Mouse (Mus musculus) gastrocnemius, adult 2 months (tissue): ENCODE measurements around the gene Edem2. TPM values are rescaled to one million over a fixed set of nuclear protein-coding genes. Genes with fewer than 3 reads are reported as not detected.
"Not testable (repeated sequence)": the region's sequence is repeated elsewhere in the genome, so short reads cannot be mapped to it uniquely, and the experiment has no call there.

ENCODE experiments used
- DNase-seq: peaks from one replicate; pipeline ENCODE4 v3.0.0; 2022
- H3K27ac ChIP-seq: fragments of 200-600 bp; 2 replicates; pipeline ENCODE4 v1.8.1; 2022; ENCODE audit warnings: mild to moderate bottlenecking
- H3K4me3 ChIP-seq: fragments of 200-600 bp; 2 replicates; pipeline ENCODE4 v1.8.1; 2022; ENCODE audit warnings: mild to moderate bottlenecking, moderate library complexity
- CTCF ChIP-seq: fragments of 200-600 bp; IDR thresholded peaks from 2 replicates; pipeline ENCODE4 v1.8.1; 2022; ENCODE audit warnings: antibody characterized with exemption, mild to moderate bottlenecking, moderate library complexity
- intact Hi-C: fragments of 180-260 bp; cut with DNase I; formaldehyde crosslinking; loops from one replicate; pipeline ENCODE4 v1.15.1; 2025
- total RNA-seq, 2 experiments: library from RNA; stranded (reverse); gene quantifications; 2 replicates each; pipeline ENCODE4 v1.2.3; 2021

Edem2 gene
- total RNA-seq, 2 experiments from 2014 or later = 4.2 to 4.4 TPM

DNA sequence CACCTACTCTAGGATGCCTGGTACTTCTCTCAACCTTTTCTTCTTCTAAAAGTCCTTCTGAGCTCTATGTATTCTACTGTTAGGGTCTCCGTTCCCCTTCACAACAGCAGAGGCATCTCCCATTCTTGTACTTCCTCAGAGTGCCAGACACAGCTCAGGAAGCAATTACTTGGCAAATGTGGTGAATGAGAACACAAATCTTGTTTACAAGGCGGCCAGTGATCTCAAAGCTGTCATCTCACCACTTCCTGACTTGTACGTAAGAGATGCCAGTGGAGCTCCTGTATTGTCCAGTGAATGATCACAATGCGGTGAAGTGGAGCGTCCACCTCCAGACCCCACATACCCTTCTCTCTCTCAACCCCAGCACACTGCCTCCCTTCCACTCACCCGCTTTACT lies 4.7 kb downstream of the Edem2 start:
- Histone ChIP-seq H3K4me3 (no peak overlapping the region), H3K27ac (no peak overlapping the region)
- DNase-seq = no peak
- intact Hi-C loops = no loop called here
- TF ChIP-seq CTCF = no peak

DNA sequence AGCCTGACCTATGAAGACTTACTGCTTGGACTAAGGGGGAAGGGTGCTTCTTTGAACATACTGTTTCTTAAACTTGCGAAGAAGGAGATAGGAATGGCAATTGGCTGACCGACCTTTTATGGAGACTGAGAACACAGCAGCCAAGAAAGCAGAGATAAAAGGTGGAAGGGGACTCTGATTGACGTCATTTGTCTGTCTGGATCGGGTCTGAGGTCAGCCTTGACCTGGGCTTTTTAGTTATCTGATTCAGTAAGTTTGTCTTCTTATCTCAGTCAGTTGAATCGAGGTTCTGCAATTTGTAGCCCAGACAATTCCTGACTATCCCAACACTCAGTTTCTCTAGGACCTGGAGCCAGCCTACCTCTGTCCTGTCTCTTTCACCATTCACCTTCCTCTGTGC lies 5.2 kb downstream of the Edem2 start:
- no peak for DNase-seq
- Histone ChIP-seq H3K27ac (no peak overlapping the region), H3K4me3 (no peak overlapping the region)
- intact Hi-C loops = no loop called here
- TF ChIP-seq CTCF = no peak

DNA sequence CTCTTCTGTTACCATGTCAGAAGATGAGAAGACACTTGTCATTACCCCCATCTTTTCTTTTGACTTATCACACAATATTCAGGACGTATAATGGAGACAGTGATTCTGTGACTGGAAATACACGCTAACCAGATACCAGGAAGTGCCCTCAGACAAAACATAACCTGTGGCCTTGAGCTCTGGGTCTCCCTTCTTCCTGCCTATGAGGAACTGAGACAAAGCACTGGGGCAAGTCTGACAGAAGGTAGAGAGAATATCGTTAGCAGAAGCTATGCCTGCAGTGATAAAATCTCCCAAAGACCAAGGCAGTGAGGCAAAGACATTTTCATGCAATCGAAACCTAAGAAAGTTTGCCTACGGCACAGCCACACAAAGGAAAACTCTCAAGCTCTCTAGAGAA lies 8.7 kb downstream of the Edem2 start:
- peak overlapping the region; percentile 48; the same call in 1 of the 2 replicates for H3K27ac ChIP-seq
- no peak overlapping the region for H3K4me3 ChIP-seq
- no peak for TF ChIP-seq CTCF
- no peak for DNase-seq
- intact Hi-C loops = no loop called here

DNA sequence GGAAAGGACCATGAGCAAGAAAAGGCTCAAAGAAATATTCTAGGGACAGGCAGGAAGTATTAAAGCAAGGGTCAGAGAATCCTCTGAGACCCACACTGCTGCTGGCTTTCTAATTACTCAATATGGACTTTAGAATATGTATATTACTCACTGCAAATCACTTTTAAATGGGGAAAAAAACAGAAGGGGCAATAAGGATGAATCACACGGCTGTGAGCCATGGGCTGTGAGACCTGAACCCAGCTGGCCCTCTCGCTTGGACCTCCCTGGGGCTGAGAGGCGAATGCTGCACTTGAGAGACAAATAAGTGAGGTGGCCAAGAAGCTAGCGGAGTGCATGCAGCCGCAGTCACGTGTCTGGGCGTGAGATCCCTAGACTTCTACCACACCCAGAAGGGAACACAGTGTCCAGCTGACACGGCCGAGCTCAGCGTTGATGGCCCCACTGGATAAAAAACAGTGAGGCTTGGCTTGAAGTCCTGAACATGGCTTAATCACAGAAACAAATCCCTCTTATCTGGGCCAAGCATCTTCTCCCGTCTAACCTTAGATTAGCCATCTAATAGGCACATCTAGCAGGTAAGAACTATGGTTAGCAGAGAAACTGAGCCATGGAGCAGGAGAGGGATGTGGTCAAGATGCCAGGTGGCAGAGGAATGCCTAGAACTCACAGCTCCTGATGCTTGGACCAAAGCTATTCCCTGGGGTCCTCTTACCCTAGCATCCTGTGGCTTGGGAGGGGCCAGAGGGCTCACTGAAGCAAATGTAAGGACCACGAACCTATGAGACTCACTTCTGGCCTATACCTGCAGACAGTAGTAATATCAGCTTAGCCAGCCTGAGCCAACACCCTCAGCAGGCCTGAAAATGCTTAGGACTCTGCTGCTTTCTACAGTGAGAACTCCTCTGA lies 11.9 kb downstream of the Edem2 start:
- H3K4me3 ChIP-seq = no peak overlapping the region
- DNase-seq = peak; percentile 87
- peak overlapping the region; percentile 85 for H3K27ac ChIP-seq
- intact Hi-C loops = no loop called here
- TF ChIP-seq CTCF = no peak

DNA sequence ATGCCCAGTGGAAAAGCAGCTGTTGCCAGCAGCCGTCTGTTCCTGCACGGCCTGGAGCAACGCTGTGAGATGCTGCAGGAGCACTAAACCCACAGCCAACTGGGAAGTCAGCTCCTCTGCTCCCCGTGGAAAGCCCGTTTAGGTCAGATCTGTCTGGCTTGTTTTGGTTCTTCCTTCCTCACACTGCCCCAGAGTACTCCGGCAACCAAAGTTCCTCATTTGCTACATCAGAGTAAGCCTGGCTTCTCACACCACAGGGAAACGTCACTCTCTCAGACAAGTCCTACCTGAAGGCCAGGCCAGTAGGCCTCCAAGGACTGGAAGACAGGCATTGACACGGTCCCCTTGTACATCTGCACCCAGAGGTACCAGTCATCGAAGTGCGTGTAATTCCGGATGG lies 18.7 kb downstream of the Edem2 start:
- DNase-seq = no peak
- no peak for TF ChIP-seq CTCF
- intact Hi-C loops = no loop called here
- Histone ChIP-seq H3K4me3 (no peak overlapping the region), H3K27ac (no peak overlapping the region)

DNA sequence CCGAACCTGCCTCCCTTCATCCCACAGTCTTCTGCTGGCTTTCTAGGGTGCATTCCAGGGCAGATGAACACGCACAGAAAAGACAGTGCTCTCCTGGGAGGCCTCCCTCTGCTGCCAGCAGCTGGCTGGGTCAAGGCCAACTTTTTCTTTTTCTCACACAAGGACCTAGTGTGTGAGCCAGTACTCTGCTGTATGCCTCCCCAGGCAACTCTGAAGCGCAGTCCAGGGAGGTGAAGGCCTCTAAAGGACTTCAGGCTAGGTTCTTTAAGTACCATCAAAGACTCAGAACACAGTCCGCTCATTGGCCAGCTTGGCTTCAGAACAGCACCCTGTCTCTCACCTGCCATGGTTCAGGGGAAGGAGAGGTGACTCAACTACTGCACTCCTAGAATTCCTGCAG lies 22.0 kb downstream of the Edem2 start:
- intact Hi-C loops = no loop called here
- Histone ChIP-seq H3K4me3 (no peak overlapping the region), H3K27ac (peak overlapping the region; percentile 71)
- no peak for TF ChIP-seq CTCF
- peak; percentile 79 for DNase-seq

DNA sequence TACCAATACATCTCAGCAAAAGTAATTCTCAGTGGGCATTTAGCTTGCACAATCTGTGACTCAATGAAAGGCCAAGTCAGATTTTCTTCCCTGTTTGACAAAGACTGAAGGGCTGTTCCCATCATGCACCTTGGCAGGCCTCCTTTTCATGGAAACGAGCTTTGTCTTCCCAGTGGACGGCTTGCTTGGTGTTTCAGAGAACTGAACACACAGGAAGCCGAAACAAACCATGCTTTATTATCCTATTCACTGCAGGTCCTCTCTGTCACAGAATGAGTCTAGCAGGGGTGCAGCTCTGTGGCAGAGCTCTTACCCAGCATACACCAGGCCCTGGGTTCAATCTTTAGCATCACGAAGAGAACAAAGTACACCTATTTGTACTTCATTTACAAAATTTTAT lies 25.6 kb downstream of the Edem2 start:
- intact Hi-C loops = no loop called here
- peak; percentile 52 for DNase-seq
- H3K4me3 ChIP-seq = no peak overlapping the region
- TF ChIP-seq CTCF = no peak
- peak overlapping the region; percentile 43; the same call in 1 of the 2 replicates for H3K27ac ChIP-seq

DNA sequence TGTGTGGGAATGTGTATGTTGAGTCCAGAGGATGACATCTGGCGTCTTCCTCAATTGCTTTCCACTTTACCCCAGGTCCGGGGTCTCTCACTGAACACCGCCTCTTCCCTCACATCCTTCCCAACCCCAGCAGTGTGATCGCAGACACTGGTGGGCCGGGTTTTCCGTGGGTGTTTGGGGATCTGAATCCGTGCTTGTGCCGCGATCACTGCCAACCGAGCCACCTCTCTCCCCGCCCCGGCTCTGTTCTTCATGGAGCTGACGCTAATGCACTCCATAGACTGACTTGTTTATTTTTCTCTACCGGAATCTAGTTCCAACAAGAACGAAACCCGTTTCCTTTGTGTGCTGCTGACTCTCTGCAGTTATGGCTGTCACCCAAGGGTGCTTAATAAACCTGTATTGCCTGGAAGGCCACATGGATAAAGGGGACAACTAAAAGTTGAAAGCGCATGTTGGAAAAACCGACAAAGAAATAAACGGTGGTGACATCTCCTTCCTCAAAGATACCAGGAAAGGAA lies 27.8 kb downstream of the Edem2 start:
- Histone ChIP-seq H3K27ac (no peak overlapping the region), H3K4me3 (no peak overlapping the region)
- intact Hi-C loops = no loop called here
- DNase-seq = no peak
- no peak for TF ChIP-seq CTCF

DNA sequence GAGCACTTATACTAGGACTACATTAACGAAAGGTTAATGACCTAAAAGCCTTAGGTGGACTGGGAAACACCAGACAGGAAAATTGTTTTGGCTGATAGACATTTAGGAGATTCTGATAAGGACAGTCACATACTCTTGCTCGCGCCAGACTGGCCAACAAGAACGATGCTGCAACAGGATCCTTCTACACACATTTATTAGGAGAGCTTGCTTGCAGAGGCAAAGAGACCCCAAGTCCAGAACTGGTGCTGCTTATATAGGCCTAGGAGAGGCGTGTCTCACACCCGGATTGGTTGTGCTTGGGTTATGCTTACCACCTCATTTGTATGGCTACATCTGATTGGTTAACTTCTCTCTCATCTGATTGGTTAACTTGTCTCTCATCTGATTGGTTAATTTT lies 30.8 kb downstream of the Edem2 start:
- not testable (repeated sequence) for H3K27ac ChIP-seq, DNase-seq, H3K4me3 ChIP-seq
- intact Hi-C loops = loop anchor here (10.0 kb wide), 1 partner anchor 246 kb away; the partner anchor contains the start of genes Gdf5 and Gm15557

DNA sequence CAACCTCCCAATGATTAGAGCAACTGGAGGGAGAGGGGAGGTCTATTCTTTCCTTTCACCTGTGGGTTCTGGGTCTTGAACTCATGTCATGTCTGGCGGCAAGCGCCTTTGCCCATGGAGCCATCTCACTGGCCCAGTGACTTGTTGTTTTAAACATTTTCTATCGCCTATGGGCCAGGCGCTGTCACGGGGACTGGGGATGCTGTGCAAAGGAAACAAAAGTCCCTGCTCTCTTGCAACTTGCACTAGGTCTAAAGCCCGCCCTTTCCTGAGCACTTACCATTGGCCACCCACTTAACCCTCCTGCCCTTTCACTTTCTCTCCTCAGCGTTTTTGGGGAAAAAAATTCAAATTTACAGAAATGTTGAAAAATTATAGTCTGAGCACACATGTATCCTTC lies 32.4 kb downstream of the Edem2 start:
- intact Hi-C loops = loop anchor here (1.0 to 10.0 kb wide), 2 partner anchors 68 to 248 kb away; partner anchors contain the start of genes Gdf5 and Gm15557
- H3K27ac ChIP-seq = peak overlapping the region; percentile 79
- no peak overlapping the region for H3K4me3 ChIP-seq
- TF ChIP-seq CTCF = no peak
- no peak for DNase-seq

DNA sequence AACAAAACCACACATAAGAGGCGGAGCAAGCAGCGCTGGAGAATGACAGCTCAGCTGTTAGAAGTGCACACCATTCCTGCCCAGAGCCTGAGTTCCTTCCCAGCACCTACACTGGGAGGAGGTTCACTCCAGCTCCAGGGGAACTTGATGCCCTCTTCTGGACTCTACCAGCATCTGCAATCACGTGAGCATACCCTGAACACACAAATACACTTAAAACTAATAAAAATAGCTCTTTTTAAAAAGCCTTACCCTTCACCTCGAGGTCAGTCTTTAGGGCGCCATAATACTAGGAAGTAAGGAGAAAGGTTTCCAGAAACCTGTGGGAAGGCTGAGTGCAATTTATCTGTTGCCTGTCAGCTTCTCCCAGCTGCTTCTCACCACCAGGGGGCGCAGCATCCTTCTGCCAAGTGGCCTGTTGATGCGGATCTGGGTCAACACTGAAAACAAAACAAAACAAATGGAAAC lies 33.1 kb downstream of the Edem2 start:
- DNase-seq = peak; percentile 93
- peak overlapping the region; percentile 62 for H3K4me3 ChIP-seq
- peak; percentile 97 for TF ChIP-seq CTCF
- intact Hi-C loops = loop anchor here (1.0 to 10.0 kb wide), 2 partner anchors 69 to 249 kb away; partner anchors contain the start of genes Gdf5 and Gm15557
- peak overlapping the region; percentile 79 for H3K27ac ChIP-seq

DNA sequence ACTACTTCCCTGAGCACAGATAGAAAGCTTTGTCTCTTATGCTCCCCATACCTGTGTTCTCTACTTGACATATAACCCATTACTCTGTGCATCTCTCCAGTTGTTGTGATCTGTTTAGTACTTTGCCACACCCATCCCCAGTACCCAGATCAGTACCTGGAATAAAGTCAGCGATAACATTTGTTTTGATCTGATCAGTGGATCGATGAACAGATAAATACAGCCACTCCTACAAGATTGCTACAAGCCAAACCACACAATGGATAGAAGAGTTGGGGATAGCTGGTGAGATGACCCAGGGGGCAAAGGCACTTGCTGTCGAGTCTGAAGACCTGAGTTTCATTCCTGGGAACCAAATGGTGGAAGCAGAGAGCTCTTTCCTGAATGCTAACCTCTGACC lies 34.0 kb downstream of the Edem2 start:
- Histone ChIP-seq H3K27ac (no peak overlapping the region), H3K4me3 (no peak overlapping the region)
- intact Hi-C loops = loop anchor here (10.0 kb wide), 1 partner anchor 249 kb away; the partner anchor contains the start of genes Gdf5 and Gm15557
- no peak for DNase-seq
- TF ChIP-seq CTCF = no peak

DNA sequence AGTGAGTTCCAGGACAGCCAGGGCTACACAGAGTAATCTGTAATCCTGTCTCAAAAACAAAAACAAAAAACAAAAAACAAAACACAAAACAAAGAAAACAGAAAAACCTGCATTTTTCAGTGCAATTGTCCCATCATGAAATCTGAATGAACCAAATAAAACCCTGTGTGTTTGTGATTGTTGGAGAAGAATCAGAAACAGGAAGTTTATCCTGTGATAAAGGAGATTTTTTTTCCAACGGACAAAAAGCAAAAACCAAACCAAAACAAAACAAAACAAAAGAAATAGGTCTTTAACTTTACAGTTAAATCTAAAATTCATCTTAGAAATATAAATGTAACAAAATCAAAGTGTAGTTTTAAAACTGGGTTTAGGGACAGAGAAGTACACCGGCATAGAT lies 34.7 kb downstream of the Edem2 start:
- H3K27ac ChIP-seq = no peak overlapping the region
- DNase-seq = no peak
- H3K4me3 ChIP-seq = no peak overlapping the region
- TF ChIP-seq CTCF = no peak
- intact Hi-C loops = loop anchor here (10.0 kb wide), 1 partner anchor 250 kb away; the partner anchor contains the start of genes Gdf5 and Gm15557
